8 mouse cellular contexts compared by ENCODE assay signal in genomic region chr15:97844037-97845034, GRCm38 (mm10). TPM values are rescaled to one million over a fixed set of nuclear protein-coding genes. Genes with fewer than 3 reads are reported as not detected.
A peak's percentile ranks its signal among the peaks of the same experiment; 100 is the strongest.
DNase-seq lines count a peak whose midpoint lies in the region; ATAC-seq and TF ChIP-seq lines count a peak whose summit lies in the region.

TSS of gene Hdac7 (minus strand) at chr15:97844502.

- intact Hi-C loops in left cerebral cortex, postnatal 4 days (cut with DNase I): loop anchor here (5.0 kb wide), 1 partner anchor 127 kb away; no protein-coding TSS in a partner anchor

- H3K27ac ChIP-seq in embryonic facial prominence, embryonic 13.5 days: no peak within 1 kb of the TSS
- peak within 1 kb of the TSS; percentile 59 for H3K27ac ChIP-seq in heart, embryonic 16.5 days (ENCODE audit: low read length)
- no peak within 1 kb of the TSS for H3K27ac ChIP-seq in midbrain, postnatal 0 days (ENCODE audit: low read depth, low read length)

- WGBS in lung, adult 2 months: 77% methylated on average over 19 of the region's 19 CpGs
- WGBS in embryonic facial prominence, embryonic 13.5 days: 73% methylated on average over 19 of the region's 19 CpGs
- WGBS in heart, embryonic 16.5 days: 62% methylated on average over 19 of the region's 19 CpGs
- WGBS in midbrain, postnatal 0 days: 74% methylated on average over 19 of the region's 19 CpGs

- H3K4me3 ChIP-seq in lung, adult 2 months (replicated peaks; ENCODE audit: extremely low read depth, low read depth, low read length): no peak within 1 kb of the TSS
- no peak within 1 kb of the TSS for H3K4me3 ChIP-seq in embryonic facial prominence, embryonic 13.5 days
- H3K4me3 ChIP-seq in heart, embryonic 16.5 days (ENCODE audit: low read length): peak within 1 kb of the TSS; percentile 36
- no peak within 1 kb of the TSS for H3K4me3 ChIP-seq in midbrain, postnatal 0 days (ENCODE audit: low read depth, low read length)

- peaks cover 11% of the 10 kb centered on the region for H3K4me1 ChIP-seq in lung, adult 2 months (ENCODE audit: control insufficient read depth, insufficient read depth, low read length)
- peaks cover 16% of the 10 kb centered on the region for H3K4me1 ChIP-seq in embryonic facial prominence, embryonic 13.5 days
- H3K4me1 ChIP-seq in heart, embryonic 16.5 days (ENCODE audit: control insufficient read depth, insufficient read depth, low read length): peaks cover 15% of the 10 kb centered on the region
- no peaks in the 10 kb centered on the region for H3K4me1 ChIP-seq in midbrain, postnatal 0 days (ENCODE audit: insufficient read depth, low read length)

- H3K27me3 ChIP-seq in embryonic facial prominence, embryonic 13.5 days: no peaks in the 10 kb centered on the region
- H3K27me3 ChIP-seq in heart, embryonic 16.5 days (ENCODE audit: control insufficient read depth, insufficient read depth, low read length): no peaks in the 10 kb centered on the region
- H3K27me3 ChIP-seq in midbrain, postnatal 0 days (ENCODE audit: insufficient read depth, low read length): no peaks in the 10 kb centered on the region

- no peak within 1 kb of the TSS for H3K9ac ChIP-seq in embryonic facial prominence, embryonic 13.5 days
- H3K9ac ChIP-seq in heart, embryonic 16.5 days (ENCODE audit: low read length): peak within 1 kb of the TSS; percentile 21; the same call in 1 of the 2 replicates
- H3K9ac ChIP-seq in midbrain, postnatal 0 days (replicated peaks; ENCODE audit: low read length, poor library complexity, severe bottlenecking): no peak within 1 kb of the TSS

- peak; percentile 44 for DNase-seq in lung, adult 2 months
- no peak for DNase-seq in lung, postnatal 25 days (ENCODE audit: low spot score)
- DNase-seq in left cerebral cortex, postnatal 4 days: peak; percentile 20
- no peak for DNase-seq in midbrain, postnatal 0 days (ENCODE audit: low spot score)
- no peak for DNase-seq in testis, postnatal 14 days (ENCODE audit: low spot score)
- no peak for DNase-seq in cerebellum, postnatal 14 days

- no peak for ATAC-seq in embryonic facial prominence, embryonic 13.5 days (ENCODE audit: insufficient number of reproducible peaks, insufficient read depth, low FRiP score, low TSS enrichment, low read depth)
- 0 out of 2 replicates have a peak, but pooled peaks have one; percentile 29 for ATAC-seq in heart, embryonic 16.5 days (replicated peaks; ENCODE audit: extremely low read depth, insufficient read depth, low FRiP score)
- ATAC-seq in midbrain, postnatal 0 days (ENCODE audit: low FRiP score): no peak

- H3K9me3 ChIP-seq in embryonic facial prominence, embryonic 13.5 days: no peaks in the 10 kb centered on the region
- no peaks in the 10 kb centered on the region for H3K9me3 ChIP-seq in heart, embryonic 16.5 days (replicated peaks; ENCODE audit: control insufficient read depth, low read length)
- no peaks in the 10 kb centered on the region for H3K9me3 ChIP-seq in midbrain, postnatal 0 days (ENCODE audit: low read length)

- no peak for TF ChIP-seq CTCF in lung, adult 2 months (IDR thresholded peaks at IDR 0.05; ENCODE audit: insufficient read depth, low read length)
- TF ChIP-seq CTCF in midbrain, postnatal 0 days (IDR thresholded peaks at IDR 0.05): no peak

- TF ChIP-seq POLR2A in lung, adult 2 months (IDR thresholded peaks at IDR 0.05; ENCODE audit: borderline replicate concordance, extremely low read depth, low read depth, low read length): no peak

- H3K36me3 ChIP-seq in embryonic facial prominence, embryonic 13.5 days: no peaks in the 10 kb centered on the region
- H3K36me3 ChIP-seq in heart, embryonic 16.5 days (ENCODE audit: control insufficient read depth, insufficient read depth): no peaks in the 10 kb centered on the region
- H3K36me3 ChIP-seq in midbrain, postnatal 0 days (ENCODE audit: insufficient read depth, low read length): no peaks in the 10 kb centered on the region

- no peak within 1 kb of the TSS for H3K4me2 ChIP-seq in embryonic facial prominence, embryonic 13.5 days
- H3K4me2 ChIP-seq in heart, embryonic 16.5 days (ENCODE audit: low read depth, low read length): peak within 1 kb of the TSS; percentile 33; the same call in 1 of the 2 replicates
- no peak within 1 kb of the TSS for H3K4me2 ChIP-seq in midbrain, postnatal 0 days (ENCODE audit: low read depth, low read length, poor library complexity, severe bottlenecking)

RNA-seq across cellular contexts. Expression of gene Hdac7, which starts in this region (rescaled TPM):
- polyA plus RNA-seq in lung, adult 2 months (2012; rRNA removed): 254 and 294 TPM in 2 replicates
- 32.4 and 37.1 TPM in 2 replicates for polyA plus RNA-seq in embryonic facial prominence, embryonic 13.5 days (2015; fragmentation: Nextera tagmentation; extraction: Ambion mirVana)
- 30.9 and 31.7 TPM in 2 replicates for polyA plus RNA-seq in heart, embryonic 16.5 days (2015; fragmentation: Nextera tagmentation; extraction: Ambion mirVana)
- total RNA-seq in left cerebral cortex, postnatal 4 days (2021): 10 to 100 TPM; 41.0 to 41.3 TPM
- 22.4 and 24.2 TPM in 2 replicates for total RNA-seq in midbrain, postnatal 0 days (2014; rRNA removed)
- polyA plus RNA-seq in midbrain, postnatal 0 days (2015; fragmentation: Nextera tagmentation; extraction: Ambion mirVana): 28.7 and 29.2 TPM in 2 replicates

Comparison
In these comparisons a context has a peak if more than half of its experiments do, and no peak if none do; other contexts are left out.
1. DNase-seq: peak in lung, adult 2 months (single experiment) and left cerebral cortex, postnatal 4 days (single experiment); none in lung, postnatal 25 days (single experiment), midbrain, postnatal 0 days (single experiment), testis, postnatal 14 days (single experiment) and cerebellum, postnatal 14 days (0 of 2).